ENCODE assay signal across 9 mouse cellular contexts in genomic region chr11:32105750-32106646, GRCm38 (mm10).
A peak's percentile ranks its signal among the peaks of the same experiment; 100 is the strongest.
DNase-seq lines count a peak whose midpoint lies in the region; ATAC-seq and TF ChIP-seq lines count a peak whose summit lies in the region.
"Had no signal": no experiment of that assay in that cellular context is flagged by ENCODE, and none has a peak within 500 bp of the region (broad histone marks: within the 10 kb centered on the region; RNA-seq: fewer than 3 reads in every experiment).

No protein-coding gene starts in this region.

- H3K4me2 ChIP-seq in hindbrain, postnatal 0 days (ENCODE audit: low read depth, low read length): no peak overlapping the region
- no peak overlapping the region for H3K4me2 ChIP-seq in liver, embryonic 12.5 days

- peak; percentile 70 for TF ChIP-seq CTCF in hindbrain, postnatal 0 days (IDR thresholded peaks at IDR 0.05; ENCODE audit: low read depth)
- TF ChIP-seq CTCF in olfactory bulb, adult 2 months (IDR thresholded peaks at IDR 0.05; ENCODE audit: insufficient read depth, low read depth, low read length): peak; percentile 47; the same call in 1 of the 2 replicates
- no peak for TF ChIP-seq CTCF in lung, adult 2 months (IDR thresholded peaks at IDR 0.05; ENCODE audit: insufficient read depth, low read length)

- peak; percentile 72 for ATAC-seq in frontal cortex, adult (ENCODE audit: low TSS enrichment)
- peak; percentile 70 for ATAC-seq in hindbrain, postnatal 0 days
- ATAC-seq in liver, embryonic 12.5 days: no peak

- DNase-seq in frontal cortex, postnatal 10 days (ENCODE audit: low spot score in 2 of 2): no peak
- peak; percentile 56 for DNase-seq in embryo, embryonic 11 days
- DNase-seq in hindbrain, postnatal 0 days (ENCODE audit: low spot score): peak; percentile 61
- no peak for DNase-seq in lung, adult 2 months
- no peak for DNase-seq in adrenal gland, postnatal 10 days
- DNase-seq: adrenal gland, postnatal 25 days had no signal

- H3K36me3 ChIP-seq in hindbrain, postnatal 0 days (ENCODE audit: insufficient read depth, low read length): no peaks in the 10 kb centered on the region
- H3K36me3 ChIP-seq in liver, embryonic 12.5 days: no peaks in the 10 kb centered on the region

- no peak overlapping the region for H3K9ac ChIP-seq in hindbrain, postnatal 0 days (replicated peaks; ENCODE audit: low read length)
- H3K9ac ChIP-seq in liver, embryonic 12.5 days: no peak overlapping the region

- H3K9me3 ChIP-seq in hindbrain, postnatal 0 days (ENCODE audit: low read length): no peaks in the 10 kb centered on the region
- no peaks in the 10 kb centered on the region for H3K9me3 ChIP-seq in liver, embryonic 12.5 days (replicated peaks)

- H3K27me3 ChIP-seq in hindbrain, postnatal 0 days (ENCODE audit: insufficient read depth, low read length): no peaks in the 10 kb centered on the region
- peaks cover 16% of the 10 kb centered on the region for H3K27me3 ChIP-seq in liver, embryonic 12.5 days (replicated peaks)

- TF ChIP-seq POLR2A in olfactory bulb, adult 2 months (IDR thresholded peaks at IDR 0.05; ENCODE audit: insufficient read depth, low read depth, low read length): no peak
- TF ChIP-seq POLR2A in lung, adult 2 months (IDR thresholded peaks at IDR 0.05; ENCODE audit: borderline replicate concordance, extremely low read depth, low read depth, low read length): no peak

- H3K4me1 ChIP-seq in hindbrain, postnatal 0 days (ENCODE audit: insufficient read depth, low read length): 0 out of 2 replicates have a peak, but pooled peaks cover 6% of the 10 kb centered on the region
- H3K4me1 ChIP-seq in olfactory bulb, adult 2 months (ENCODE audit: control insufficient read depth, insufficient read depth, low read length): peaks cover 20% of the 10 kb centered on the region
- H3K4me1 ChIP-seq in lung, adult 2 months (ENCODE audit: control insufficient read depth, insufficient read depth, low read length): no peaks in the 10 kb centered on the region
- peaks cover 7% of the 10 kb centered on the region for H3K4me1 ChIP-seq in liver, embryonic 12.5 days

- no peak overlapping the region for H3K4me3 ChIP-seq in hindbrain, postnatal 0 days (ENCODE audit: low read length)
- H3K4me3 ChIP-seq in olfactory bulb, adult 2 months (ENCODE audit: insufficient read depth, low read depth, low read length): no peak overlapping the region
- no peak overlapping the region for H3K4me3 ChIP-seq in lung, adult 2 months (replicated peaks; ENCODE audit: extremely low read depth, low read depth, low read length)
- no peak overlapping the region for H3K4me3 ChIP-seq in liver, embryonic 12.5 days

- 23% methylated on average over 10 of the region's 10 CpGs for WGBS in hindbrain, postnatal 0 days
- 16% methylated on average over 10 of the region's 10 CpGs for WGBS in olfactory bulb, adult 2 months
- 43% methylated on average over 10 of the region's 10 CpGs for WGBS in lung, adult 2 months
- WGBS in liver, embryonic 12.5 days (ENCODE audit: insufficient replicate concordance): 50% methylated on average over 10 of the region's 10 CpGs

- peak overlapping the region; percentile 41 for H3K27ac ChIP-seq in hindbrain, postnatal 0 days
- H3K27ac ChIP-seq in olfactory bulb, adult 2 months (ENCODE audit: insufficient read depth, low read depth, low read length): peak overlapping the region; percentile 93
- H3K27ac ChIP-seq in liver, embryonic 12.5 days: no peak overlapping the region

Comparison
In these comparisons a context has a peak if more than half of its experiments do, and no peak if none do; other contexts are left out.
1. DNase-seq: peak in embryo, embryonic 11 days (single experiment) and hindbrain, postnatal 0 days (single experiment); none in frontal cortex, postnatal 10 days (0 of 2), lung, adult 2 months (single experiment) and adrenal gland, postnatal 10 days (single experiment).